Mouse (Mus musculus): ENCODE measurements around the gene Pcgf5. TPM values are rescaled to one million over a fixed set of nuclear protein-coding genes. Genes with fewer than 3 reads are reported as not detected.

The Pcgf5 gene
- polyA plus RNA-seq, 1 experiment from 2014 or later, result 22.9 TPM

- H3K9ac ChIP-seq, result no peak overlapping the region
- H3K36me3 ChIP-seq (replicated peaks), result no peaks in the 10 kb centered on the region
- peaks cover 60% of the 10 kb centered on the region for H3K27me3 ChIP-seq
- H3K9me3 ChIP-seq (replicated peaks), result no peaks in the 10 kb centered on the region
- ATAC-seq (ENCODE audit: insufficient read depth), result no peak
- H3K4me2 ChIP-seq, result no peak overlapping the region
- H3K4me3 ChIP-seq (replicated peaks), result no peak overlapping the region
- no peak overlapping the region for H3K27ac ChIP-seq (replicated peaks)
- WGBS (ENCODE audit: insufficient replicate concordance), result 67% methylated on average over 11 of the region's 11 CpGs
- peaks cover 7% of the 10 kb centered on the region for H3K4me1 ChIP-seq (replicated peaks)
Measured at GRCm38 (mm10) chr19:36350181-36350580, 2.1 kb downstream of the Pcgf5 start.

GRCm38 (mm10) chr19:36350870-36351269, 2.8 kb downstream of the Pcgf5 start:
- 67% methylated on average over 9 of the region's 9 CpGs for WGBS (ENCODE audit: insufficient replicate concordance)
- H3K4me2 ChIP-seq, result no peak overlapping the region
- H3K4me1 ChIP-seq (replicated peaks), result peaks cover 7% of the 10 kb centered on the region
- no peak overlapping the region for H3K27ac ChIP-seq (replicated peaks)
- H3K36me3 ChIP-seq (replicated peaks), result no peaks in the 10 kb centered on the region
- no peaks in the 10 kb centered on the region for H3K9me3 ChIP-seq (replicated peaks)
- peaks cover 53% of the 10 kb centered on the region for H3K27me3 ChIP-seq
- ATAC-seq (ENCODE audit: insufficient read depth), result no peak
- H3K9ac ChIP-seq, result no peak overlapping the region
- no peak overlapping the region for H3K4me3 ChIP-seq (replicated peaks)

DNA sequence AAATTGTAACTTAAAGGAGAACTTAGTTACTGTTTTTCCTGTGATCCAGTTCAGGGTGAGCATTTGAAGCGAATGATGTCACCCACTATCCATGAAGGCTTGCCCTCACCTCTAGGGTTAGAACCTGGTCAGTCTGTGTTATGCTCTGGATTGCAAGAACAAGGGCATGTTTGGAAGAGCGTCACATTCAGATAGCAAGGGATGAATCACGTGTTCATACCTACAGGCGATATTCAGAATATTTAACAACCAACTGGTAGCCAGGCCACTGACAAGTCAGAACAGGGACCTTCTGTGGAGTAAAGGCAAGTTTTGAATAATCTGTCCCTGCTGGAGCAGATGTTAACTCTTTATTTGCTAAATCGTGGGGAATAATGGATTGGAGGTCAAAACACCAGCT, 14.4 kb downstream of the Pcgf5 start:
- H3K4me2 ChIP-seq, result no peak overlapping the region
- H3K27ac ChIP-seq (replicated peaks), result no peak overlapping the region
- 67% methylated on average over 5 of the region's 5 CpGs for WGBS (ENCODE audit: insufficient replicate concordance)
- no peaks in the 10 kb centered on the region for H3K4me1 ChIP-seq (replicated peaks)
- H3K36me3 ChIP-seq (replicated peaks), result no peaks in the 10 kb centered on the region
- H3K4me3 ChIP-seq (replicated peaks), result no peak overlapping the region
- no peaks in the 10 kb centered on the region for H3K9me3 ChIP-seq (replicated peaks)
- no peak overlapping the region for H3K9ac ChIP-seq
- no peaks in the 10 kb centered on the region for H3K27me3 ChIP-seq
- no peak for ATAC-seq (ENCODE audit: insufficient read depth)

DNA sequence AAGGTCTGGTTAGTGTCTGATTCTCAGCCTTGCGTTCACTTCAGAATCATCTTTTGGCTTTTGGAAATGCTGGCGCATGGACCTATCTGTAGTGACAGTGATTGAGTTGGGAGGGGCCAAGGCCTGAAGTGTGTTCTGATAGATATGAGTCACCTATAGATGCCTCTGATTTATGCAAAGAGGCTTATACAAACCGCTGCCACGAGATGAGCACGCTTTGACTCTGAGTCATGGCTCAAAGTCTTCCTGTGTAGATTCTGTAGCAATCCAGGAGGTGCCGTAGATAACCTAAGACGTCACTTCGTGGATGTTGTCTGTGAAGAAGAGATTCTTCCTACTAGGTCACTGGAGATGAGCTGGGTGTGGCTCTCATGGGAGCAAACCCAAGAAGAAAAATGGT, 16.6 kb downstream of the Pcgf5 start:
- Histone ChIP-seq H3K4me1 (replicated peaks) (no peaks in the 10 kb centered on the region), H3K27me3 (no peaks in the 10 kb centered on the region), H3K36me3 (replicated peaks) (no peaks in the 10 kb centered on the region), H3K4me3 (replicated peaks) (no peak overlapping the region), H3K9ac (no peak overlapping the region), H3K27ac (replicated peaks) (no peak overlapping the region), H3K9me3 (replicated peaks) (no peaks in the 10 kb centered on the region), H3K4me2 (no peak overlapping the region)
- whole genome bisulfite sequencing (ENCODE audit: insufficient replicate concordance), result 47% methylated on average over 8 of the region's 8 CpGs
- no peak for ATAC-seq (ENCODE audit: insufficient read depth)

GRCm38 (mm10) chr19:36371478-36371877, 23.4 kb downstream of the Pcgf5 start:
- Histone ChIP-seq H3K27me3 (no peaks in the 10 kb centered on the region), H3K4me2 (no peak overlapping the region), H3K9me3 (replicated peaks) (no peaks in the 10 kb centered on the region), H3K27ac (replicated peaks) (no peak overlapping the region), H3K4me3 (replicated peaks) (no peak overlapping the region), H3K36me3 (replicated peaks) (no peaks in the 10 kb centered on the region), H3K9ac (no peak overlapping the region), H3K4me1 (replicated peaks) (no peaks in the 10 kb centered on the region)
- 47% methylated on average over 10 of the region's 10 CpGs for WGBS (ENCODE audit: insufficient replicate concordance)
- no peak for ATAC-seq (ENCODE audit: insufficient read depth)

DNA sequence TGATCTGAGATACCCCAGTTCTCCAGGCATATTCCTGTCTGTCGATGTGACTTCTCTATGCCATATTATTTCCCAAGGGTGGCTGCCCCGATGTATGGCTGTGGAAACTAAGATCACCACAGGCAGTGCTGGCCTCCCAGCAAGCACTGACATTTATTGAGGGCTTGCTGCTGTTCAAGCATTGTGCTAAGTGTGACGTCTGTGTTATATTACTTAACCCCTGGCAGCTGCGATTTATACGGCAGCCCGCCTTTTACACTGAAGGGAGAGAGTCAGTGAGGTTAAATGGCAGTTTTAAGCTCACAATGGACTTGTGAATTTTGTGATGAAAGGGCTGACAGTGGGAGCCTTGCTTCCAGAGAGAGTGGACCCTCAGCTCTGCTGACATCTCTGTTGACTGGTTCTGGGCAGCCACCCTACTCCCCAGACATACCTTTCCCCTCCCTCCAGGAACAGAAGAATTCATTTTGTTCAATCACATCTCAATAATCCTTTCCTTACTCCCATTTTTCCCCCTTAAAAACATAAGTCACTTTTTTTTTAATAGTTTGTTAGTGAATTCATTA, 25.0 kb downstream of the Pcgf5 start:
- WGBS (ENCODE audit: insufficient replicate concordance), result 74% methylated on average over 6 of the region's 6 CpGs
- ATAC-seq (ENCODE audit: insufficient read depth), result no peak
- H3K27me3 ChIP-seq, result no peaks in the 10 kb centered on the region
- H3K36me3 ChIP-seq (replicated peaks), result no peaks in the 10 kb centered on the region
- H3K27ac ChIP-seq (replicated peaks), result no peak overlapping the region
- H3K4me2 ChIP-seq, result no peak overlapping the region
- H3K9ac ChIP-seq, result no peak overlapping the region
- H3K9me3 ChIP-seq (replicated peaks), result no peaks in the 10 kb centered on the region
- no peak overlapping the region for H3K4me3 ChIP-seq (replicated peaks)
- H3K4me1 ChIP-seq (replicated peaks), result no peaks in the 10 kb centered on the region

- Histone ChIP-seq H3K4me1 (replicated peaks) (no peaks in the 10 kb centered on the region), H3K4me2 (no peak overlapping the region), H3K27ac (replicated peaks) (no peak overlapping the region), H3K36me3 (replicated peaks) (no peaks in the 10 kb centered on the region), H3K27me3 (no peaks in the 10 kb centered on the region), H3K9me3 (replicated peaks) (no peaks in the 10 kb centered on the region), H3K9ac (no peak overlapping the region), H3K4me3 (replicated peaks) (no peak overlapping the region)
- ATAC-seq (ENCODE audit: insufficient read depth), result no peak
- WGBS (ENCODE audit: insufficient replicate concordance), result 65% methylated on average over 11 of the region's 11 CpGs
Measured at GRCm38 (mm10) chr19:36375200-36375783, 27.2 kb downstream of the Pcgf5 start.

- Histone ChIP-seq H3K27me3 (no peaks in the 10 kb centered on the region), H3K9me3 (replicated peaks) (no peaks in the 10 kb centered on the region), H3K27ac (replicated peaks) (no peak overlapping the region), H3K4me3 (replicated peaks) (no peak overlapping the region), H3K4me1 (replicated peaks) (no peaks in the 10 kb centered on the region), H3K4me2 (no peak overlapping the region), H3K36me3 (replicated peaks) (no peaks in the 10 kb centered on the region), H3K9ac (no peak overlapping the region)
- WGBS (ENCODE audit: insufficient replicate concordance), result 77% methylated on average over 7 of the region's 7 CpGs
- no peak for ATAC-seq (ENCODE audit: insufficient read depth)
Measured at GRCm38 (mm10) chr19:36377729-36378128, 29.6 kb downstream of the Pcgf5 start.

DNA sequence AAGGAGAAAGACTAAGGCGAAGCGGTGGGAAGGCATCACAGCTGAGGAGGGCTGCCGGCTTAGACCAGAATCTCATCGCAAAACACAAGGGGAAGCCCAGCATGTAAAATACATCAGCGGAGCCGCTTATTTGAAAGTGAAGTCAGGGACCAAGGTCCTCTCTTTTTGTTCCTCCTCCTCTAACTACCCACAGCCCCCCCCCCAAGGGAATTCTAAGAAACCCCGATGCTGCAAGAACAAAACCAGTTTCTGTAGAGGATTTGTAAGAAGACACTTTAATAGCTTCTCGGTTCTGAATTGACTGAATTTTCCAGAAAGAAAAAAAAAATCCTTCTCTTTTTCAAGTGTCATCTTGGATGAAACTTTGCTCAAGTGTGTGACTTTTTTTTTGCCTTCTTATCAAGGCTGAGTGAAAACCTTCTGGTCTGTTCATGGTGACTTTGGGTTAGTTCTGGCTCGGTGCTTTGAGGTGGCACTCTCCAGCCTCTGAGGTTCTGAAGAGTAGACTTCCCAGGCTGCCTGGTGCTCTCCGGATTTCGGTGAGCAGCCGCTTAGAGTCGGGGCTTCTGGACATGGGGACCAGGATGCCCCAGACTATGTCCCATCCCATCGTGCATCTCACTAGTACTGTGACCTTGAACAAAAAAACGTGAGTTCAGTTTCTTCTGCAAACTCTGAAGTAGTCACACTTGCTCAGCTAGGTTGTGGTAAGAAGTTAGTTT, 30.6 kb downstream of the Pcgf5 start:
- Histone ChIP-seq H3K4me2 (no peak overlapping the region), H3K4me3 (replicated peaks) (no peak overlapping the region), H3K9ac (no peak overlapping the region), H3K27ac (replicated peaks) (no peak overlapping the region), H3K36me3 (replicated peaks) (no peaks in the 10 kb centered on the region), H3K4me1 (replicated peaks) (no peaks in the 10 kb centered on the region), H3K27me3 (no peaks in the 10 kb centered on the region), H3K9me3 (replicated peaks) (no peaks in the 10 kb centered on the region)
- WGBS (ENCODE audit: insufficient replicate concordance), result 63% methylated on average over 15 of the region's 15 CpGs
- no peak for ATAC-seq (ENCODE audit: insufficient read depth)

GRCm38 (mm10) chr19:36382901-36383300, 34.8 kb downstream of the Pcgf5 start:
- Histone ChIP-seq H3K36me3 (replicated peaks) (no peaks in the 10 kb centered on the region), H3K4me2 (no peak overlapping the region), H3K4me3 (replicated peaks) (no peak overlapping the region), H3K27me3 (no peaks in the 10 kb centered on the region), H3K4me1 (replicated peaks) (no peaks in the 10 kb centered on the region), H3K27ac (replicated peaks) (no peak overlapping the region), H3K9ac (no peak overlapping the region), H3K9me3 (replicated peaks) (no peaks in the 10 kb centered on the region)
- 71% methylated on average over 3 of the region's 3 CpGs for WGBS (ENCODE audit: insufficient replicate concordance)
- no peak for ATAC-seq (ENCODE audit: insufficient read depth)

GRCm38 (mm10) chr19:36383977-36384376, 35.9 kb downstream of the Pcgf5 start:
- 63% methylated on average over 5 of the region's 5 CpGs for WGBS (ENCODE audit: insufficient replicate concordance)
- H3K9ac ChIP-seq, result no peak overlapping the region
- no peak for ATAC-seq (ENCODE audit: insufficient read depth)

More at GRCm38 (mm10) chr19:36383977-36384376, 35.9 kb downstream of the Pcgf5 start:
- Histone ChIP-seq H3K36me3 (replicated peaks) (no peaks in the 10 kb centered on the region), H3K27ac (replicated peaks) (no peak overlapping the region), H3K4me1 (replicated peaks) (no peaks in the 10 kb centered on the region), H3K27me3 (no peaks in the 10 kb centered on the region), H3K9me3 (replicated peaks) (no peaks in the 10 kb centered on the region), H3K4me3 (replicated peaks) (no peak overlapping the region), H3K4me2 (no peak overlapping the region)
